Mouse (Mus musculus): Measurements from ENCODE around the gene Acadl.

The Acadl gene

DNA sequence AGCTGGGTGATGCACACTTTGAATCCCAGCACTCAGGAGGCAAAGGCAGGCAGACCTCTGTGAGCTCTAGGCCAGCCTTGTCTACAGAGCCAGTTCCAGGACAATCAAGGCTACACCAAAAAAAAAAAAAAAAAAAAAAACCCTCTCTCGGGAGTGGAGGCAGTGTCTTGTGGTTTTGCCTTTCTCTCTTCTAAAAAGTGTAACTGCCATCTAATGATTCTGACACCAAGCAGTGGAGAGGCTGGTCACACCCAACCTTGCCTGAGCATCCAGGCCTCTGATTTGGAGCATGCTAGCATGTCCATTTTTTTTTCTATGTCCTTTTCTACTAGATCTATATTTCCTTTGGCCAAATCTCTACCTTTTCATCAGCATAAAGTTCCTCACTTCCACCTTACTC, 23.9 kb downstream of the Acadl start:
- DNase-seq, result no peak

DNA sequence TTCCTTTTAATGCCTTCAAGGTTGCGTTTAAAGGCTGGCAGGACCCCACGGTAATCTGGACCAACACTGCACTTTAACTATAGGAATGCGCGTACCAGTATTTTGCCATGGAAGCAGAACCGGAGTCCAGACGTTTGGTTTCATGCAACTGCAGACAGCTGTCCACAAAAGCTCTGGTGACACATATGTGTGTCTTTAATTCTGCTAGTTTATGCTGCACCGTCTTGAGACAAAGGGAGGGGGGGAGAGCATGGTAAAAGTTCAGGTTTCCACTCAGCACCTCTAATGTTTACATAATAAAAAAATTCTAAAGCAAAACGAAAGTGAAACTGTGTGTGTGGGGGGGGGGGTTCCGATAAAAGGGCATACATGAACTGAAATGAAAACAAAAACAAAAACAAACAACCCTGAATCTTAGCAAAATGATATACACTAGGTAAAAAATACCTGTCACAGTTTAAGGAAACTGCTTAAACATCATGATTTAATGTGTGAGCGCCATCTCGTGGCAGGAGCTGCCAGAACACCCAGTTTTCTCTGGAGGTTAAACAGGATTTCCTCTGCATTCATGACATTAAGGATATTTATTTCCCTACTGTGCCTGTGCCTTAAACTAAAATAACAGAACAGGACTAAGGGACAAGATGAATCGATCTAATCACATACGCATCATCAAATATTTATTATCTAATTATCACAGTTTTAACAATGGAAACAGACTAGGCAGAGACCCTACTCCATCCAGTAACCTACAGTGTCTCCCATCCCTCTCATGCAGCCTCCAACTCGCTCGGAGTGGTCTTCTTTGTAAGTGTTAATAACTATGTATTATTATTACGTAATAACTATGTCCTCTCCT, 24.7 kb downstream of the Acadl start:
- DNase-seq, result peak; percentile 89 to 92

DNA sequence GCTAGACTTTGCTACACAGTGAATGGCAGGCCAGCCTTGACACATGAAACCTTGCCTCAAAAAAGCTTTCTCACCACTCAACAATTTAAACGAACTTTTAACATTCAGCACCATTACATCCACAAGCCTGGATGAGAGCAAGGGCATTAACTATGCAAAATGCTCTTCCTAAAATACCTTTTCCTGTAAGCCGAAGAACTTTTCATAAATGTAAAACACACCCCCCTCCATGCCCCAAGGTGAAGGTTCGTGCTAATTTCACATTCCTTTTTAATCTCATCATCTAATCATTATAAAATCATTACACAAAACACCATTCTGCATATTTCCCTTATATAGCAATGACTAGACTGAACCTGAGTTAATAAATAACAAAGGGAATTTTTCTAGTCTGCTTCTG, 25.9 kb downstream of the Acadl start:
- no peak for DNase-seq

DNA sequence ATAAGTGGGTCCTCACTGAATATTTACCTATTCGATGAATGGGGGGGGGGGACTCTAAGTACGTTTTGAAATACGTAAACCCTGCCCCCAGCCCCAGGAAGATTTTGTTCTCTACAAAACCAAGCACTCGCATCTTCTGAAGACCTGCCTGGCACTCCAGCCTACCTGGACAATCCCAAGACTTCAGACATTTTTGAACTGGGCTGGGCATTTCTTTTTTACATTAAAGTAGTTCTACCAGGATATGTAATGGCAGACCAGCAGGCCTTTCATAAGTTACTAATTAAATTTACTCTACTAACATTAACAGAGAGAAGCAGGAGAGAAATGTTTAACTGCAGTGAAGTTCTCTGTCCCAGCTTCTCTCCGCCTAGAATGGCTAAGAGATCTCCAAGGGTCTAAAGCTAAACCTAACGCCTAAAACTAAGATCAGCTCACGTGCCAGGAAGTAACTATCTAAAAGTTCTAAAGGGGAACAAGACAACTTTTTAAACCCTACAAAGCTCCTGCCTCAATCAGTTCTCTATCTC, 30.4 kb downstream of the Acadl start:
- DNase-seq, result no peak

DNA sequence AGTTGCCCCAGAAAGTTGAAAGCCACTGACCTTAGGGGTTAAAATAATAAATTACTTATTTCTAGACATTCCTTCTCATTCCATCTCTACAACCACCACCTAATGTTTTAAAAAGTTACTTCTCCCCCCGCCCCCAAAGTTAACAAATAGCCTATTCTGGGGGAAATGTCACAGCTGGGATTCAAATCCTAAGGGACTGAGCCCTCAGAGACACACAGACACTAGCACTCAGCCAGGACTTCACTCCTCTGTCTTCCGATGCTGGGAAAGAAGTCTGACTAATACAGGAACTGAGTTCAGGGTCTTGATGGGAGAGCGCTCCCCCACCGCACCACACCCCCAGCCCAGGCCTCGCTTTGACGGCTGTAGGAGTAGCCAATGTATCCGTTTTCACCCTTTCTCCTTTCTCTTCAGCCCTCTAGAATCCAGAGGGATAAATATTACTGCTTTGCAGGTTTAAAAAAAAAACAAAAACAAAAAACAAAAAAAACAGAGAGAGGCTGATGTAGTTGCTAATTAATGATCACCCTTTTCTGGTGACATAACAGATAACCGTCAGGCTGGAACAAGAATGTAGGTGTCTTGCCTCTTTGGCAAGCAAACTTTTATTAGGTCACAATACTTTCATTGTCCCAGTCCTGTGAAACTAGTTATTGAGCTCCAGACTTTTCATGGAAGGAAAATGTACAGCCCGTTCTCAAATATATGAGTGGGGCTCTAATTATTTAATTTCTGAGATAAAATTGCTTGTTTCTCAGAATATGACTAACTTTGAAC, 31.1 kb downstream of the Acadl start:
- DNase-seq, result no peak

DNA sequence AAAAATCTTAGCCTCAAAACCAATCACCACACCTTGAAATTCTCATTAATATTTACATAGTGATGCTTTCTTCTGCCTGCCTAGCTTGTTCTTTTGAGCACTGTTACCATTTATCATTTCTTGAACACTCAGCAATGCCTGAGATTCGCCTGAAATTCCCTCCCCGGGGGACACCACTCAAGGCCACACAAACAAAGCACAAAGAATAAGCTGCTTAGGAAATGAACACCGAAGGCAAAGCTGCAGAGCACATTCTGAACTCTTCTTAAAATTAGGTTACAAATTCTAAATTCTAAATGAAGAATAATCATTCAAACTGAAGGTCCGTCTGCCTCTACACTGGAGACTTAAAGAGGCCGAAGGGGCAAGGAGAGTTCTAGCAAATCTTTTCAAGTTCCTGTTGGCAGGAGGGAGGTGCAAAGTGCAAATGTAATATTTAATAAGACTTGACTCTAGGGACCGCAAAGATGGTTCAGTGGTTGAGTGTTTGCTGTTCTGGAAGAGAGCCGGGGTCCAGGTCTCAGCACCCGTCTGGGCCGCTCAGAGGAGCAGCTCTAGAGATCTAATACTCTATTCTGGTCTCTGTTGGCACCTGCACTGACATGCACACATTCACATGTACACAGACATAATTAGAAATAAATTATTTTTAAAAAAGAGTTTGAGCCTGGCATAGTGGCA, 33.5 kb downstream of the Acadl start:
- no peak for DNase-seq

DNA sequence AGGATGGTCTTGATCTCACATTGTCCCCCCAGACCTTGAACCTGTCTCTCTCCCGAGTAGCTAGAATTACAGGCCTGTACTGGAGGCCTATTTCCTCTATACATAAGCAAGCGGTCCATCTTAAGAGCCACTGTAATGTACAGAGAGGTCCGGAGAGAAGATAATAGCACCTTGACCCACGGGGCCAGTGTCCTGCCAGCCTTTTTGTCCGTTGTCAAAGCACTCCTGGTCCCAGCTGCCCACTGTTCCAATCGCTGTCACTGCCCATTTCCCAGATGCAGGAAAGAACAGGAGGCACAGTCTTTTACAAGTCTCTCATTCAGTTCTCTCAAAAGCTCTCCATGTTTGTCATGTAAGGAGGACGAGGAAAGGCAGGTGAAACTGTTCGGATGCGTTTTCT, 41.1 kb downstream of the Acadl start:
- no peak for DNase-seq

DNA sequence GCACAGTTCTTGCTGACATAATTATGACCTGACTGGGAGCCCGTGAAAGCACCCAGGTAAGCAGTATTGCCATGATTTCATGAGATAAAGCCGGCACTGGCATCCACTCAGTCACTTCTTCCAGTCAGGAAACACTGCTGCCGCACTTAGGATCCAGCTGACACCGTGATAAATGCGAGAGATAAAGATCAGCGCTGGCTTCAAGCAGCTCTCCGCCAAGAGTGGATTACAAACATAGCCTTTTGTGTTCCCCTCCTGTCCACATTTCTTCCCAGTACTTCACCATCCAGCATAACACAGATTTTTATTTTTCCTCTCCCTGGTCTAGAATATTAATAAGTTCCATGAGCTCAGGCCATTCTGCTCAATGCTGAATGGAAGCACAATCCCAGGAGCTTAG, 42.8 kb downstream of the Acadl start:
- DNase-seq, result no peak

DNA sequence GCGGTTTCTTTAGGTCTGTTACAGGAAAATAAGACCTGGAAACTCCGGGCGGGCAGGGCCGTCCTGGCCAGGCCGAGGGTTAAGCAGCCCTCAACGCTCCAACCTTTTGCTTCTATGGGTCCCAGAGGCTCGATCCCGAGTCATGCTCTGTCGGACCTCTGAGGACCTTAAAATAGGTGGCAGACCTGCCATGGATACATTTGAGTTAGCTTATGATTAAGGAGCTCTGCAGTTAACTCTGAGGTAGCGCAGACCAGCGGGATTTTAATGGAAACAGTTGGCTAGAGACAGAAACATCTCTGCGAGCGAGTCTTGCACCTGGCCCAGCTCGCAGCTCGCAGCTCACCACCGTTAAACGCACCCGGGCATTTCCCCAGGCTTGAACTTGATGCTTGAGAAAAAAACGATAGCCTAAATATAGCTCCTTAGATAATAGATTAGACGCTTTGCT, 45.2 kb downstream of the Acadl start:
- no peak for DNase-seq

DNA sequence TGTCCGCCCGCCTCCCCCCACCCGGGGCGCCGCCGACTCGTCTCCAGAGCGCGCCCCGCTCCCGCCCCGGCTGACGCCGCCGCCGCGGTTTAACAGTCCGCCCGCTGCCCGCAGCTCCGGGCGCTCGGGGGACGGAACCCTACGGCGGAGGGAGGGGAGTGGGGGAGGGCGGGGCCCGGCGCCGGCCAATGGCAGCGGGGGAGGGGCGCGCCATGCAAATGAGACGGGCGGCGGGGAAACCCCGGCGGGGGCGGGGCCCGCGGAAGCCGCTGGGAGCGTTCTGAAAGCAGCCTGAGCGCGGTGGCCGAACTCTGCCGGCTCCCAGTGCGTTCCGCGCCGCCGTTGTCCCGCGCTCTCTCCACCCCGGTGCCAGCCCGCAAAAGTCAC, 45.6 kb downstream of the Acadl start, which contains the start of gene Kansl1l:
Gene Kansl1l, minus strand, starts transcription at position 110 of the 387 bp plus-strand sequence.
- DNase-seq, result peak; percentile 99

DNA sequence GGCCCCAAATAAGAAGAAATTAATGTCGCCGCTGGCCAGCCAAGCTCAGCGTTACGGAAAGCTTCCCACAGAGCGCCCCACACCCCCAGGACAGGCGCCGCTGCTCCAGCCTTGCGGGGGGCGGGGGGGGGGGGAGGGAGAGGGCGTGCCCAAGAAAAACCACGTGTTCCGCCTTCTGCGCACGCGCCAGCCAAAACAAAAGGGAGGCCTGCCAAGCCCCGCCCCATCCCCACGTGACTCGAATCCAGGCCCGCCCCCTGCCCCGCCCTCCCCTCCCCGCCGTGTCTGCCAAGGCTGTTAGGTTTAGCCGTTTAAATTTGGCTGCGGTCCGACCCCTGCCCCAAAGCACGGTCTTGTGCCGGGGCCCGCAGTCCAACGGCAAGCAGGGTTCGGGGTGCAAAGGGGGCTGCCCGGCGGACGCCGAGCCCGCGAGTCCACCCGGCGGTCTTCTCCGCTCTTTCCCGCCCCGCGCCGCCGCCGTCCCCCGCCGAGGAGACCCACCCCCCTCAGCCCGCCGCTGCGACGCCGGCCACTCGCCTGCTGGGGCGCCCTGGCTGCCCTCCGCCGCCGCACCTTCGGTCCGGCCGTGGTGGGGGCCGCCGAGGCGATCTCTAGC, 46.1 kb downstream of the Acadl start:
- peak; percentile 99 to 100 for DNase-seq

DNA sequence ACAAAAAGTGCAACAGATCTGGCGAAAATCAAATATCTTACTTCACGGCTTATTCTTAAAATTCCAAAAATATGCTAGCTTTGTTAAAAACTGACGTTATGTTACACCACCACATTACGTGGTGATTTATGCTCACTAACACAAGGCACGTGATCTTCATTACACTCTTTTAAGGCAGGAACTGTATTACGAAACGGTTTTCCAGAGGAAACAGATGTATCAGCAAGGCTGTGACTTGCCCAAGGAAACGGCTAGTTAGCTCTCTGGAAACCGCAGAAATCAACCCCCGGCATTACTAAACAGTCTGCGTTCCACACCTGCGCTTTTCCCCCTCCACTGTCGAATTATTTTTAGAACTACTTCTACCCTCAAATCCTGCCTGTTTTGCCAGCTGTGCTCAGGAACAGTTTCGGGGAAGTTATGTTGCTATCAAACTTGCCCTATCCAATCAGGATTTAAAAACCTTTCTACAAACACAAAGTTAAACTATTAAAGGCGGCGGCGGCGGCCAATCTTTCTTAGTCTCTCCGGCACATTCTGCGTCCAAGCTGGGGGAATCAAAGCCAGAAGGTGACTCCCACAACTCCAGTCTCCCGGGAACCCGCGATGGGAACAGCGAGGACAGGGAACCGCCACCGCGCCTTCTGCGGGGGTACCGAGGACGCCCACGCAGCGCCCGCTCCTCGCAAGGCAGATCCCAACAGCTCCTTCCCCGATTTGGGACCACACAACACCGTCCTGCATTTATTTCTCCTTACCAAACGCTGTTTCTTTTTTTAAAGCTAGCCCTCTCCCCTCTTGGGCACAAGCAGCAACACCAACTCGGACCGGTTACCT, 46.9 kb downstream of the Acadl start:
- peak; percentile 75 to 77 for DNase-seq

DNA sequence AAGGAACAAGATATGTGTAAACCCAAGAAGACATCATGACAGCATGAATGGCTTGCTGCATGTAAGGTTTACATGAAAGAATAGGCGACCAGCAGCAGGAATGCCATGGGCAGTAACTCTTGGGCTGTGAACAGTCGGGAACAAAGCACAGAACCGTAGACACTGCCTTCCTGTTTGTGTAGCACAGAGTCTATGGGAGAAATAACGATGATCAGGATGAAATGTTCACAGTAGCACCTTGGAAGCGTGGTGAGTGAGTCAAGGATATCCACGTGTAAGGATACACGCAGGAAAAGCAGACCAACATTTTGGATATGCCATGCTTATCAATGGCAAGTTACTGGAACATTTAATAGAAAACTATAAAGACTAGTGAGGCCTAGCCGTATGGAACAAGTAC, 48.3 kb downstream of the Acadl start:
- no peak for DNase-seq

DNA sequence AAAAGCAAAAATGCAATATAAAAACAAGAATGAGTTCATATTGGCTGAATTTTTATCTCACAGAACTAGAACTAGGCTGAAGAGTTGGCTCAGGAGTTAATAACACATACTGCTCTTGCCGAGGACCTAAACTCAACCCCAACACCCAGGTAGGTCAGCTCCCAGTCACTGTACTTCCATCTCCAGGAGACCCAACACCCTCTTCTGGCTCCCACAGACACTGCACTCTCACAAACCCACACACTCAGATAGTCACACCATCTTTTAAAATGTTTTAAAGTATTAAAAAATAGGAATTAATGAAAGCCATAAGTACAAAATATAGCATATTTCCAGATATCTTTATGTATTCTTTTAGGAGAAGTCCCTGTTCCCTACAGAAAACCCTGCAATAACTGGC, 49.9 kb downstream of the Acadl start:
- no peak for DNase-seq

DNA sequence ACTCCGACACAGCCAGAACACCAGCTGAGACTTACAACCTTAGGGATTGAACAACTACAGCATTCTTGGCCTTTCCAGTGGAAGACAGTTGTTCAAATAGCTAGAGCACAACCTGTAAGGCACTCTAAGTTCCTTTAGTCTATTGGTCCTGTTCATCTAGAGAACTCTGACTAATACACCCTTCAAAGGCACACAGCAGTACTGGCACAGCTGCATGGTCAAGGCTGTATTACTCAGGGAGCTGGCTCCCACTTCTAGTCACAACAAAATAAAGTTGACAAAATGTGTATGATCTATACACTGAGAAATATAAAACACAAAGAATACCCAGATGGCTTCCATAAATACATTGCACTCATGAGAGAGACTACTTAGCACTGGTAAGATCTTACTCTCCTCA, 56.3 kb downstream of the Acadl start:
- DNase-seq, result no peak

DNA sequence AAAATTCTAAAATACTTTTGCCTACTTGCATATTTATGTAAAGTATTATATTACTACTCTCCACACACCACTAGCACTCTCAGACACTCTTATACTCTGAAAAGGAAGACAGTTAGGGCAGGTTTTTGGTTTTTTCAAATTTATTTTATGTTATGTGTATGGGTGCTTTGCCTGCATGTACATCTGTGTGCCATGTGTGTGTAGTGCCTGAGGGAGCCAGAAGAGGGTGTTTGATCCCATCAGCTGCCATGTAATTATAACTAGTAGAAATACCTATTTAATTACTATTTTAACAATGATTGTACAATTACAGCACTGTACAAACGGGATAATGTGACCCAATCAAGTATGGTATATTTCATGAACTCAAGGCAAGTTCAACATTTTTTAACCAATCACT, 57.7 kb downstream of the Acadl start:
- no peak for DNase-seq

DNA sequence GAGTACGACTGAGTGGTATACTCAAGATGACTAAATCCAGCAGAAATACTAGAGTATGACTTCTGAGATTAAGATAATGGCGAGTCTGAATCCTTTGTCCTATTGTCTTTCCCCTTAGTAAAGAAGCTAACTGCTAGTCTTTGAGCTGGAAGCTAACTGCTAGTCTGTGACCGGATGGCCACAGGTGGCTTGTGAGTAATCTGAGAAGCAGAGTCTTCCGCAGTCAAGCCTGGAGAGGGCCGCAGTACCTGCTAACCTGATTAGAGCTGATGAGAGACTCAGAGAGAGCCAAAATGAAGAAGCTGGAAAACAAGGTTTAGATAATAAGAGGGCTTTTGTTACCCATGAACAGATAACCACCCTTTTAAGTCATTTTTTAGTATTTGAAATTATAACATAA, 58.4 kb downstream of the Acadl start:
- no peak for DNase-seq

DNA sequence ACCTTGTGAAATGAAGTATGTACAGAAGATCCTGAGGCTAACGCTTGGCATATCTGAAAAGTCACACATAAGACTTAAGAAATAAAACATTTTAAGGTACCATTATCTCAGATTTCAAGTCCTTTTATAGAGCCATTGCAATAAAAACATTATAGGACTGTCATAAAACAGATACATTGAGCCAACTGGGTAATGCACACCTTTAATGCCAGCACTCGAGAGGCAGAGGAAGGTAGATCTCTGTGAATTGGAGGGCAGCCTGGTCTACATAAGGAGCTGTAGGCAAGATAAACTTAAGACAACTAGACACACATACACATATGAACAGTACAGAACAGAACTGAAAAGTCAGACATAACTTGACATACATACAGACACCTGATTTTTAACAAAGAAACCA, 65.1 kb downstream of the Acadl start:
- no peak for DNase-seq

DNA sequence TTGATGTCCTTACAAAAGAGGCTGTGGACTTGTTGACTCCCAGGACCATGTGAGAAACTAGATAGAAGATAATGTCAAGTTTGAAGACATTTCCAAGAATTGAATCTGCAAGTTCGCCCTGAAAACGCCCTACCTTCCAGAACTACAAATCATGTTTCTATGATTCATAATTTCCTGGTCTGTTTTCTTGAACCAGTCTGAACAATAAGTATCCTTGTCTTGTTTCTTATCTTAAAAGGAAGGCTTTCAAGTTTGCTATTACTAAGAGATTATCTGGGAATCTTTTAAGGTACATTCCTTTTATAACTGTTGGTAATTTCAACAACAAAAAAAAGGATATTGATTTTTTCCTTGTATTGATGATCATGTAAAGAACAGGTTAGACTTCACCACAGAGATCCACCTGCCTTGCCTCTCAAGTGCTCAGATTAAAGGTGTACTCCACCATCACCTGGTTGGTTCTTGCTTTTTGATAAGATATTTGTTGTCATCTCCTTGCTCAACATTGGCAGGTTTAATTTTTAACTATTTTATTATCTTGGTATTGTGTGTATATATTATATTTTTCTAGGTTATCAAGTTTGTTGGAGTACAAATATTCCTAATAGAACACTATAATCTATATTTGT, 70.1 kb downstream of the Acadl start:
- DNase-seq, result no peak

DNA sequence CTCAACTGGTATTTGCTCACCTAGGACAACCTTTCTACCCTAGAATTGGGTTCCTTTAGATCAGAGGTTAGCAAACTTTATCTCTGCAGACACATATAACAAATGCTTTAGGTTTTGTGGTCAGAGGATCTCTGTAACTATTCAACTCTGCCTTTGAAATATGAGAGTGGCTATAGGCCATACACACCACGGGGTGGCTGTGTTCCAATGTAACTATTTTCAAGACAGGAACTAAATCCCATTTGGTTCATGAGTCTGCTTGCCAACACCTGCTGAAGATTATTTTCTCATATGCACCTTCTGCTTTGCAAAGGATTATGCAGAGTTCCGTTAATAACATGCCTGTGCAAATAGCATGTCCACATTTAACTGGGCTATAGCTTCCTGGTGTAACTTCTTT, 80.8 kb downstream of the Acadl start:
- DNase-seq, result peak; percentile 52 to 57

DNA sequence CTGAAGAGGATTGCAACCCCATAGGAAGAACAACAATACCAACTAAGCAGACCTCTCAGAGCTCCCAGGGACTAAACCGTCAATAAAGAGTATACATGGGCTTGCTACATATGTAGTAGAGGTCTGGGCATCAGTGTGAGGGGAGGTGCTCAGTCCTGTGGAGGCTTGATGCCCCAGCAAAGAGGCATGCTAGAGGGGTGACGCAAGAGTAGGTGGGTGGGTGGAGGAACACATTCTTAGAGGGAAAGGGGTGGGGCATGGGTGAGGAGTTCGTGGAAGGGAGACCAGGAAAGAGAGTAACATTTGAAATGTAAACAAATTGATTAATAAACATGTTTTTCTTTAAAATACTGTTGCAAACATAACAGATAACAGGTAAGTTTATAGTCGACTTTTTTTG, 82.0 kb downstream of the Acadl start:
- no peak for DNase-seq
